Mouse (Mus musculus): Measurements from ENCODE around the gene Mpp6.

- TF ChIP-seq CTCF (IDR thresholded peaks at IDR 0.05; ENCODE audit: control insufficient read depth, insufficient read depth, insufficient replicate concordance, low read depth, low read length) (no peak), POLR2A (IDR thresholded peaks at IDR 0.05; ENCODE audit: control insufficient read depth, low read depth, low read length) (no peak)
Observed at GRCm38 (mm10) chr6:50231288-50231687, 121.2 kb downstream of the Mpp6 start.
